Mouse (Mus musculus): ENCODE data around the gene Olfr629.
"Not testable (repeated sequence)": the region's sequence is repeated elsewhere in the genome, so short reads cannot be mapped to it uniquely, and the experiment has no call there.

Gene Olfr629

GRCm38 (mm10) chr7:103744843-103745242, at the start of gene Olfr629:
Gene Olfr629, minus strand, starts transcription at chr7:103744943.
- no peak for DNase-seq (ENCODE audit: low spot score)

- DNase-seq (ENCODE audit: low spot score), result no peak
Measured at GRCm38 (mm10) chr7:103792669-103793388, 48.1 kb upstream of the Olfr629 start.

- DNase-seq (ENCODE audit: low spot score), result no peak
Measured at GRCm38 (mm10) chr7:103791721-103792120, 47.0 kb upstream of the Olfr629 start, which contains the start of gene Olfr67. Gene Olfr67, minus strand, starts transcription at chr7:103791821.

GRCm38 (mm10) chr7:103779598-103779997, 34.9 kb upstream of the Olfr629 start, which contains the start of gene Olfr68:
Gene Olfr68, minus strand, starts transcription at chr7:103779698.
- no peak for DNase-seq (ENCODE audit: low spot score)

DNA sequence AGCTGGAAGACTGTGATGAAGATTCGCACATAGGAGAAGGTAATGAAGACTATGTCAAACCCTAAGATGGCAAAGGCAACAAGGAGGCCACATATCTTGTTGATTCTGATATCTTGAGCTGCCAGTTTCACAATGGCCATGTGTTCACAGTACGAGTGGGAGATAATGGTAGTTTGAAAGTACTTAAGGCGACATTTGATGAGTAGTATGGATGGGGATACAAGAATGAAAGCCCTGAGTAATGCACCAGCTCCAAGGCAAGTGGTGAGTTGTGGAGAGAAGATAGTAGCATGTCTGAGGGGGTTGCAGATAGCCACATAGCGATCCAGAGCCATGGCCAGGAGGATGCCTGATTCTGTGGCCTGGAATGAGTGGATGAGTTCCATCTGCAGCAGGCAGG, 32.9 kb upstream of the Olfr629 start:
- DNase-seq (ENCODE audit: low spot score), result not testable (repeated sequence)

GRCm38 (mm10) chr7:103771494-103771893, 26.8 kb upstream of the Olfr629 start, which contains the start of gene Olfr69:
Gene Olfr69, minus strand, starts transcription at chr7:103771594.
- DNase-seq (ENCODE audit: low spot score), result no peak

DNA sequence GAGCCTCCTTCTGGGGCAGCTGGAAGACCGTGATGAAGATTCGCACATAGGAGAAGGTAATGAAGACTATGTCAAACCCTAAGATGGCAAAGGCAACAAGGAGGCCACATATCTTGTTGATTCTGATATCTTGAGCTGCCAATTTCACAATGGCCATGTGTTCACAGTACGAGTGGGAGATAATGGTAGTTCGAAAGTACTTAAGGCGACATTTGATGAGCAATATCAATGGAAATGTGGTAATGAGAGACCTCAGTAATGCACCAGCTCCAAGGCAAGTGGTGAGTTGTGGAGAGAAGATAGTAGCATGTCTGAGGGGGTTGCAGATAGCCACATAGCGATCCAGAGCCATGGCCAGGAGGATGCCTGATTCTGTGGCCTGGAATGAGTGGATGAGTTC, 22.9 kb upstream of the Olfr629 start:
- DNase-seq (ENCODE audit: low spot score), result not testable (repeated sequence)

- DNase-seq (ENCODE audit: low spot score), result not testable (repeated sequence)
Measured at GRCm38 (mm10) chr7:103762212-103762611, 17.5 kb upstream of the Olfr629 start.

- no peak for DNase-seq (ENCODE audit: low spot score)
Measured at GRCm38 (mm10) chr7:103757233-103757632, 12.5 kb upstream of the Olfr629 start, which contains the start of gene Olfr630. Gene Olfr630, minus strand, starts transcription at chr7:103757333.

DNA sequence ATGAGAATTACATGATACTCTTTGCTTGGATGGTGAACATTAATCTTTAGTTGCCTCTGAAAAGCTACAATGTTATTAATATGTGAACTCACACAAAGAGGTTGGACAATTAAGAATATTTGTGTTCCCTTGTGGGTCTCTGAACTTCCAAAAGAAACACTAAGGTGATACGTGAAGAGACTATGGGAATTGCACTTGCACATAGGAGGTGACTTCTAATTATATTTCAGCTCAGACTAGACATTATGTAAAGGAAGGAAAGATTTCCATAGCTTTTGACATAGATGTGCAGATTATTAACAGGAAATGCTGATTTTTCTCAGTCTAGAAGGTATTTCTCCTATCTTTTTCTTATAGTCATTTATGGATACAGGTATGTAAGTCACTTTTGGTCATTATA, 14.7 kb downstream of the Olfr629 start, which contains the start of gene Olfr628:
Gene Olfr628, plus strand, starts transcription at position 301 of the 400 bp plus-strand sequence.
- DNase-seq (ENCODE audit: low spot score), result no peak

DNA sequence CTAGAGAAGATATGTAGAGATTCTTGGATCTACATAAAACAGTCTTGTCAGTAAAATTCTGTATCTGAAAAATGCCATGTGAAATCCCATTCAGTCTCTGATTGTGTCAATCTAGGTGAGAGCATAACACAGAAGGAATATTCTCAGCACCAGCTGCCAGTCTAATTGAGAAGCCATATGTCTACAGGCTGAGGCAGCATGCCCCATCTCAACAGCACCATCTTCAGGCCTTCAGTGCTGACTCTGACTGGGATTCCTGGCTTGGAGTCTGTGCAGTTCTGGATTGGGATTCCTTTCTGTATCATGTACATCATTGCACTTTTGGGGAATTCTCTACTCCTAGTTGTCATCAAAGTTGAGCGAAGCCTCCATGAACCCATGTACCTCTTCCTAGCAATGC, 28.3 kb downstream of the Olfr629 start:
- DNase-seq (ENCODE audit: low spot score), result not testable (repeated sequence)

DNA sequence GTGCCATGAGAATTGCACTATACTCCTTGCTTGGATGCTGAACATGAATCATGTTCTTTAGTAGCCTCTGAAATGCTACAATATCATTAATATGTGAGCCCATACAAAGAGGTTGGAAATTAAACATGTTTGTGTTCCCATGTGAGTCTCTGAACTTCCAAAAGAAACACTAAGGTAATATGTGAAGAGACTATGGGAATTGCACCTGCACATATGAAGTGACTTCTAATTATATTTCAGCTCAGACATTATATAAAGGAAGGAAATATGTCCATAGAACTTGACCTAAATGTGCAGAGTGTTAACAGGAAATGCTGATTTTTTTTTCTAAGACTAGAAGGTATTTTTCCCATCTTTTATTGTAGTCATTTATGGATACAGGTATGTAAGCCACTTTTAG, 30.4 kb downstream of the Olfr629 start, which contains the start of gene Olfr243:
Gene Olfr243, plus strand, starts transcription at position 301 of the 400 bp plus-strand sequence.
- DNase-seq (ENCODE audit: low spot score), result no peak

DNA sequence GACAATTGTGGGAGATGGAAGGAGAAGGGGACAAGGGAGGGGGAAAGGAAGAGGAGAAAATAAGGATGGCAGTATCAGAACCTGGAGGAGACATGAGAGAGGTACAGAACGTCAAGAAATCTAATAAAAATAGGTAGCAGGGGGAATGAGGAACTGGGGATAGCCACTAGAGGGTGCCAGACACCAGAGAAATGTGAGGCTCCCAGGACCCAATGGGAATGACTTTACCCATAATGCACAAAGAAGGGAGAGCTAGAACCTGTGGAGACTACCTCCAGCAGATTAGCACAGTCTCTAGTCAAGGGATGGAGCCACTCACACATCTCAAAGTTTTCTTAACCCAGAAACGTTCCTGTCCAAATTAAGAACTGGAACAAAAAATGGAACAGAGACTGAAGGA, 32.7 kb downstream of the Olfr629 start:
- peak; percentile 9 for DNase-seq (ENCODE audit: low spot score)

GRCm38 (mm10) chr7:103699469-103699868, 45.3 kb downstream of the Olfr629 start:
- no peak for DNase-seq (ENCODE audit: low spot score)

All from embryo, embryonic 10.5 days (tissue).